Mouse (Mus musculus) adrenal gland, postnatal 14 days (tissue): ENCODE results near the gene Arhgef2. TPM values are rescaled to one million over a fixed set of nuclear protein-coding genes. Genes with fewer than 3 reads are reported as not detected.
A peak's percentile ranks its signal among the peaks of the same experiment; 100 is the strongest.
"Not testable (repeated sequence)": the region's sequence is repeated elsewhere in the genome, so short reads cannot be mapped to it uniquely, and the experiment has no call there.

ENCODE experiments used
- DNase-seq: peaks from one replicate; pipeline ENCODE4 v3.0.0; 2021; ENCODE audit warnings: mixed read lengths
- total RNA-seq: library from RNA; stranded (reverse); gene quantifications from 2 replicates; pipeline ENCODE4 v1.2.3, GENCODE M21; 2021

The Arhgef2 gene
- total RNA-seq, 1 experiment from 2014 or later: 36.9 TPM

GRCm38 (mm10) chr3:88591044-88591443 lies 14.7 kb upstream of the Arhgef2 start:
- peak; percentile 25 for DNase-seq

- DNase-seq: peak; percentile 44
These were observed 13.6 kb upstream of the Arhgef2 start for GRCm38 (mm10) chr3:88591950-88592731.

- no peak for DNase-seq
These were observed 12.7 kb upstream of the Arhgef2 start for GRCm38 (mm10) chr3:88592942-88593576.

- no peak for DNase-seq
These were observed 11.7 kb upstream of the Arhgef2 start for GRCm38 (mm10) chr3:88593893-88594580.

GRCm38 (mm10) chr3:88596547-88596946 lies 9.2 kb upstream of the Arhgef2 start:
- not testable (repeated sequence) for DNase-seq

- no peak for DNase-seq
These were observed 3.3 kb upstream of the Arhgef2 start for GRCm38 (mm10) chr3:88602466-88602865.

GRCm38 (mm10) chr3:88603714-88604161 lies 2.0 kb upstream of the Arhgef2 start:
- DNase-seq: peak; percentile 90

GRCm38 (mm10) chr3:88604863-88605262 lies 903 bp upstream of the Arhgef2 start:
- DNase-seq: peak; percentile 22

GRCm38 (mm10) chr3:88607065-88607757 lies 1.4 kb downstream of the Arhgef2 start:
- DNase-seq: peak; percentile 93

GRCm38 (mm10) chr3:88607758-88608138 lies 2.0 kb downstream of the Arhgef2 start:
- DNase-seq: no peak

- DNase-seq: no peak
These were observed 3.3 kb downstream of the Arhgef2 start for GRCm38 (mm10) chr3:88609066-88609465.

- no peak for DNase-seq
These were observed 8.7 kb downstream of the Arhgef2 start for GRCm38 (mm10) chr3:88614418-88614817.

- no peak for DNase-seq
These were observed 9.4 kb downstream of the Arhgef2 start for GRCm38 (mm10) chr3:88615117-88615516.

GRCm38 (mm10) chr3:88615902-88616391 lies 10.2 kb downstream of the Arhgef2 start:
- DNase-seq: peak; percentile 48

- peak; percentile 29 for DNase-seq
These were observed 11.3 kb downstream of the Arhgef2 start for GRCm38 (mm10) chr3:88616951-88617500.

- DNase-seq: no peak
These were observed 12.5 kb downstream of the Arhgef2 start for GRCm38 (mm10) chr3:88618074-88618871.

GRCm38 (mm10) chr3:88619113-88620097 lies 13.6 kb downstream of the Arhgef2 start:
- no peak for DNase-seq

- no peak for DNase-seq
These were observed 14.6 kb downstream of the Arhgef2 start for GRCm38 (mm10) chr3:88620146-88620991.
